Mouse (Mus musculus): ENCODE measurements around the gene Bbs9.

DNA sequence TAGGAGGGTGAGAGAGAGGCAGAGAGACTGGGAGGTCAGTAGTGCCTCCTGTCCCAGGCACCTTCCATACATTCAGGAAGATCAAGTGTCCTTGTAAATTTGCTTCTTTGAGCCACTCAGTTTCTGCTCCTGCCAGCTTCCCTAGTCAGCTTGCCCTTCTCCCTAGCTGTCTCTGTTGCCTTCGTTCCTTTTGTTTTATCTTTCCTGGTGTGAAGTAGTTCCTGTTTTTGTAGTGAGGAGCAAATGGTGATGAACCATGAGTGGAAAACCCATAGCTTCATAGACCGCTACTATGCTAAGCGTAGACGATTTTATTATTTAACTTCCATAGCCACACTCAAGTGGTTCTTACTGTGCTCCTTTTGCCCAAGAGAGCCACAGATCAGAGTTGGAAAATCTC, 242.1 kb downstream of the Bbs9 start:
- TF ChIP-seq JUND (conservative IDR thresholded peaks at IDR 0.05; ENCODE audit: low read depth, low read length) (no peak), CTCF (conservative IDR thresholded peaks at IDR 0.05 in 1 of 2, IDR thresholded peaks at IDR 0.05 in 1 of 2; ENCODE audit: low read depth in 2 of 2, low read length in 2 of 2) (no peak), USF1 (IDR thresholded peaks at IDR 0.05; ENCODE audit: low read depth, low read length) (no peak), MXI1 (IDR thresholded peaks at IDR 0.05; ENCODE audit: low read depth, low read length) (no peak), MYC (IDR thresholded peaks at IDR 0.05; ENCODE audit: low read depth, low read length) (no peak), ZNF384 (IDR thresholded peaks at IDR 0.05; ENCODE audit: low read depth, low read length) (no peak), TCF12 (IDR thresholded peaks at IDR 0.05; ENCODE audit: low read depth, low read length) (no peak), ETS1 (conservative IDR thresholded peaks at IDR 0.05; ENCODE audit: low read depth, low read length) (no peak), ZMIZ1 (IDR thresholded peaks at IDR 0.05; ENCODE audit: low read depth, low read length) (no peak), UBTF (IDR thresholded peaks at IDR 0.05; ENCODE audit: low read depth, low read length) (no peak), ZC3H11A (IDR thresholded peaks at IDR 0.05; ENCODE audit: low read depth, low read length) (no peak), POLR2A (IDR thresholded peaks at IDR 0.05; ENCODE audit: low read depth, low read length) (no peak), NRF1 (IDR thresholded peaks at IDR 0.05; ENCODE audit: low read depth, low read length) (no peak)
